Mouse (Mus musculus): Measurements from ENCODE around the gene Stk38. TPM values are rescaled to one million over a fixed set of nuclear protein-coding genes. Genes with fewer than 3 reads are reported as not detected.
"Not testable (repeated sequence)": the region's sequence is repeated elsewhere in the genome, so short reads cannot be mapped to it uniquely, and the experiment has no call there.

Stk38 gene
- total and polyA plus RNA-seq, 3 experiments, result 14.4 to 290 (median 49.3) TPM

DNA sequence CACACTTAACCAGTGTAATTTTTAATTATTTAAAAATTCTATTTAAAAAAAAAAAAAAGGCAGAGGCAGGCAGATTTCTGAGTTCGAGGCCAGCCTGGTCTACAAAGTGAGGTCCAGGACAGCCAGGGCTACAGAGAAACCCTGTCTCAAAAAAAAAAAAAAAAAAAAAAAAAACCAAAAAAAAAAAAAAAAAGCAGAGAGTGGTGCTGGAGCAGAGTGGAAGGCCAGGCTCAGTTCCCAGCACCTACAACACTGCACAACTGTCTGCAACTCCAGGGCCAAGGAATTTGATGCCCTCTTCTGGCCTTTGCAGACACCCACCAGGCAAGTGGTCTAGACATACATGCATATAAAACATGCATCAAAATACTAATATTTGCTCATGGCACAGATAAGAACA lies 14.8 kb downstream of the Stk38 start:
- not testable (repeated sequence) for H3K27me3 ChIP-seq (ENCODE audit: control insufficient read depth in 1 of 2, insufficient read depth in 2 of 2, low read length in 2 of 2); H3K9me3 ChIP-seq (replicated peaks; ENCODE audit: insufficient read depth, low read length); H3K9ac ChIP-seq (ENCODE audit: control insufficient read depth, low read depth, low read length, poor library complexity, severe bottlenecking); H3K4me3 ChIP-seq (ENCODE audit: control insufficient read depth in 1 of 2, insufficient read depth in 1 of 2, low read depth in 2 of 2, low read length in 2 of 2); H3K27ac ChIP-seq (ENCODE audit: control insufficient read depth, low read depth, low read length); H3K79me2 ChIP-seq (ENCODE audit: control insufficient read depth, insufficient read depth, low read length, poor library complexity); H3K36me3 ChIP-seq (ENCODE audit: control insufficient read depth in 1 of 2, insufficient read depth in 2 of 2, low read length in 2 of 2); DNase-seq (ENCODE audit: low read depth, low spot score); H3K4me1 ChIP-seq (ENCODE audit: control insufficient read depth in 1 of 2, insufficient read depth in 2 of 2, low read length in 2 of 2)
- TF ChIP-seq ZNF384 (IDR thresholded peaks at IDR 0.05; ENCODE audit: low read depth, low read length), result peak; percentile 57

GRCm38 (mm10) chr17:28992105-28992504 lies 15.7 kb downstream of the Stk38 start:
- Histone ChIP-seq H3K79me2 (ENCODE audit: control insufficient read depth, insufficient read depth, low read length, poor library complexity) (no peaks in the 10 kb centered on the region), H3K9ac (ENCODE audit: control insufficient read depth, low read depth, low read length, poor library complexity, severe bottlenecking) (no peak overlapping the region), H3K9me3 (replicated peaks; ENCODE audit: insufficient read depth, low read length) (no peaks in the 10 kb centered on the region), H3K36me3 (ENCODE audit: control insufficient read depth in 1 of 2, insufficient read depth in 2 of 2, low read length in 2 of 2) (peaks cover 0 to 7% of the 10 kb centered on the region in 2 experiments; a peak in 2 of 4 replicates), H3K27me3 (ENCODE audit: control insufficient read depth in 1 of 2, insufficient read depth in 2 of 2, low read length in 2 of 2) (no peaks in the 10 kb centered on the region), H3K4me3 (ENCODE audit: control insufficient read depth in 1 of 2, insufficient read depth in 1 of 2, low read depth in 2 of 2, low read length in 2 of 2) (no peak overlapping the region), H3K27ac (ENCODE audit: control insufficient read depth, low read depth, low read length) (no peak overlapping the region), H3K4me1 (ENCODE audit: control insufficient read depth in 1 of 2, insufficient read depth in 2 of 2, low read length in 2 of 2) (no peaks in the 10 kb centered on the region)
- DNase-seq (ENCODE audit: low read depth, low spot score), result no peak
- TF ChIP-seq NELFE (IDR thresholded peaks at IDR 0.05; ENCODE audit: low read depth, low read length) (no peak), MYC (IDR thresholded peaks at IDR 0.05; ENCODE audit: low read depth, low read length) (no peak), SIN3A (IDR thresholded peaks at IDR 0.05; ENCODE audit: low read length) (no peak), MYB (IDR thresholded peaks at IDR 0.05; ENCODE audit: low read depth, low read length) (no peak)

GRCm38 (mm10) chr17:28991286-28991685 lies 16.5 kb downstream of the Stk38 start:
- no peak overlapping the region for H3K27ac ChIP-seq (ENCODE audit: control insufficient read depth, low read depth, low read length)
- no peaks in the 10 kb centered on the region for H3K27me3 ChIP-seq (ENCODE audit: control insufficient read depth in 1 of 2, insufficient read depth in 2 of 2, low read length in 2 of 2)
- no peaks in the 10 kb centered on the region for H3K9me3 ChIP-seq (replicated peaks; ENCODE audit: insufficient read depth, low read length)
- peak; percentile 26 for DNase-seq (ENCODE audit: low read depth, low spot score)
- H3K4me3 ChIP-seq (ENCODE audit: control insufficient read depth in 1 of 2, insufficient read depth in 1 of 2, low read depth in 2 of 2, low read length in 2 of 2), result no peak overlapping the region
- no peaks in the 10 kb centered on the region for H3K4me1 ChIP-seq (ENCODE audit: control insufficient read depth in 1 of 2, insufficient read depth in 2 of 2, low read length in 2 of 2)
- no peak overlapping the region for H3K9ac ChIP-seq (ENCODE audit: control insufficient read depth, low read depth, low read length, poor library complexity, severe bottlenecking)
- no peak for TF ChIP-seq ZMIZ1 (IDR thresholded peaks at IDR 0.05; ENCODE audit: low read depth, low read length)
- TF ChIP-seq EP300 (IDR thresholded peaks at IDR 0.05; ENCODE audit: low read depth in 1 of 2, low read length in 2 of 2), result 0 out of 4 replicates have a peak, but pooled peaks of 1 of the 2 experiments have one; percentile 13
- TF ChIP-seq TAL1 (IDR thresholded peaks at IDR 0.05; ENCODE audit: low read length), result peak; percentile 88
- no peak for TF ChIP-seq ZC3H11A (IDR thresholded peaks at IDR 0.05; ENCODE audit: low read depth, low read length)
- no peaks in the 10 kb centered on the region for H3K79me2 ChIP-seq (ENCODE audit: control insufficient read depth, insufficient read depth, low read length, poor library complexity)
- peaks cover 0 to 5% of the 10 kb centered on the region in 2 experiments; a peak in 2 of 4 replicates for H3K36me3 ChIP-seq (ENCODE audit: control insufficient read depth in 1 of 2, insufficient read depth in 2 of 2, low read length in 2 of 2)

- Histone ChIP-seq H3K27me3 (ENCODE audit: control insufficient read depth in 1 of 2, insufficient read depth in 2 of 2, low read length in 2 of 2) (no peaks in the 10 kb centered on the region), H3K4me3 (ENCODE audit: control insufficient read depth in 1 of 2, insufficient read depth in 1 of 2, low read depth in 2 of 2, low read length in 2 of 2) (no peak overlapping the region), H3K4me1 (ENCODE audit: control insufficient read depth in 1 of 2, insufficient read depth in 2 of 2, low read length in 2 of 2) (no peaks in the 10 kb centered on the region), H3K36me3 (ENCODE audit: control insufficient read depth in 1 of 2, insufficient read depth in 2 of 2, low read length in 2 of 2) (peaks cover 0 to 2% of the 10 kb centered on the region in 2 experiments; a peak in 1 of 4 replicates), H3K79me2 (ENCODE audit: control insufficient read depth, insufficient read depth, low read length, poor library complexity) (no peaks in the 10 kb centered on the region), H3K9me3 (replicated peaks; ENCODE audit: insufficient read depth, low read length) (no peaks in the 10 kb centered on the region), H3K9ac (ENCODE audit: control insufficient read depth, low read depth, low read length, poor library complexity, severe bottlenecking) (no peak overlapping the region), H3K27ac (ENCODE audit: control insufficient read depth, low read depth, low read length) (no peak overlapping the region)
- DNase-seq (ENCODE audit: low read depth, low spot score), result no peak
- no peak for TF ChIP-seq POLR2AphosphoS2 (IDR thresholded peaks at IDR 0.05; ENCODE audit: low read length)
- no peak for TF ChIP-seq JUND (IDR thresholded peaks at IDR 0.05; ENCODE audit: low read depth, low read length)
- TF ChIP-seq UBTF (IDR thresholded peaks at IDR 0.05; ENCODE audit: borderline replicate concordance, insufficient read depth, low read depth, low read length), result no peak
- no peak for TF ChIP-seq ZKSCAN1 (IDR thresholded peaks at IDR 0.05; ENCODE audit: low read depth, low read length)
- TF ChIP-seq POLR2AphosphoS5 (IDR thresholded peaks at IDR 0.05; ENCODE audit: borderline replicate concordance, low read depth, low read length), result no peak
- no peak for TF ChIP-seq TBP (IDR thresholded peaks at IDR 0.05; ENCODE audit: low read depth, low read length)
- TF ChIP-seq ZMIZ1 (IDR thresholded peaks at IDR 0.05; ENCODE audit: low read depth, low read length), result no peak
- TF ChIP-seq ZNF384 (IDR thresholded peaks at IDR 0.05; ENCODE audit: low read depth, low read length), result no peak
- TF ChIP-seq USF1 (IDR thresholded peaks at IDR 0.05; ENCODE audit: low read depth, low read length), result no peak
Observed at GRCm38 (mm10) chr17:28990060-28990459, 17.7 kb downstream of the Stk38 start.
